Mouse (Mus musculus): Measurements from ENCODE around the gene Irx4. TPM values are rescaled to one million over a fixed set of nuclear protein-coding genes. Genes with fewer than 3 reads are reported as not detected.

The Irx4 gene
- polyA plus RNA-seq, 1 experiment: not detected

- H3K4me1 ChIP-seq (ENCODE audit: control insufficient read depth, insufficient read depth, low read length): no peaks in the 10 kb centered on the region
- TF ChIP-seq POLR2A (IDR thresholded peaks at IDR 0.05; ENCODE audit: low read depth, low read length) (no peak), CTCF (IDR thresholded peaks at IDR 0.05; ENCODE audit: borderline replicate concordance, insufficient read depth, low read length) (no peak)
- H3K4me3 ChIP-seq (ENCODE audit: insufficient read depth, low read length): no peak overlapping the region
- no peak overlapping the region for H3K27ac ChIP-seq (ENCODE audit: insufficient read depth, low read length)
Observed at GRCm38 (mm10) chr13:73261036-73261730, 904 bp downstream of the Irx4 start.

DNA sequence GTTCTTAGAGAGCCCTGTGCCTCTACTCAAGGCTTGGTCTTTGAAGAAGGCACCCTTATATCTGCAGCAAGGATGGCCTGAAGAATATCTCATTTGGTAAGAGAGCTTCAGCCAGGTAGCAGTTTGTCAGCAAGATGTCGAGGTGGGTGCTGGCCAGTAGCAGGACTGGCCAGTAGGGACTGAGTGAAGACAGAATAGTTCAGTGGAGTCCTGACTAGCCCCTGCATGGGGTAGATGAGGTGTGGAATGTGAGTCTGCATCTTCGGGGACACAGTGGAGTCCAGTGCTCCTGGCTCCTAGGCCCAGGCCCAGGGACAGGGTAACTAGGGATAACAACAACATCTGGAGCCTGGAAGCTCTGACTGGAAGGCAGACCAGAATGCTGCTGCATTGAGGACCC, 1.6 kb downstream of the Irx4 start:
- no peak overlapping the region for H3K4me3 ChIP-seq (ENCODE audit: insufficient read depth, low read length)
- no peaks in the 10 kb centered on the region for H3K4me1 ChIP-seq (ENCODE audit: control insufficient read depth, insufficient read depth, low read length)
- no peak for TF ChIP-seq POLR2A (IDR thresholded peaks at IDR 0.05; ENCODE audit: low read depth, low read length)
- TF ChIP-seq CTCF (IDR thresholded peaks at IDR 0.05; ENCODE audit: borderline replicate concordance, insufficient read depth, low read length): no peak
- no peak overlapping the region for H3K27ac ChIP-seq (ENCODE audit: insufficient read depth, low read length)

DNA sequence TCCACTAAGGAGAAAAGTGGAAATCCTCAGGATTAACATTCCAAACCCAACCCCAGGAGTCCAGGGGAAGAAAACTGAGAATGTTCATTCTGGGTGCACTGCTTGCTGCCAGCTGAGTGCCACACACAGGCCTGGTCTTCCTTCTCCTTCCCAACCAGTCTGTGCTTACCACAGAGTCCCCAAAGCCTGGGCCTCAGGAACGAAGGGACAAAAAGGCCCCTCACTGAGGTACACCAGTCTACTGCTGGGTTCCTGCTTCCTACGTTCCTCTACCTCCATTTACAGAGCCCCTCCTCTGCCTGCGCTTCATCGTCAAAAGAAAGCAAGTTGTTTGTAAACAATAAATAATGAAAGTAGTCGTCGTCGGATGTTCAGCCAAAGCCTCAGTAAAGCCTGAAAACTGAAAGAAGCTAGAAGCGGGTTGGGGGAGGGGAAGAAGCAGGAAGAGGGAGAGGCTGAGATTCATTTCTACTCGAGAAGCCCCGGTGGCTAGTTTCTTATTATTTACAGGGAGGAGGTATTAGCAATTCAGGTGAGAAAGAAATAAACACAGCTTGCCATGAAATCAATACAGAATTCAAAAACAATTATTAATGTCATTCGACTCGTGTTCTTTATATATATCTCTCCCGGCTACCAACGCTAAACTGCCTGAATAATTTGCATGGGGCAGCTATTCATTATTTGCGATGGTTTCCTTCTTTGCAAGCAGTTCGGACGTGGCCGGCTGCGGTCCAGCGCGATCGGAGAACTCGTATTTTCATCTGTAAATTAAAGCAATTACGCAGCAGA, 2.3 kb downstream of the Irx4 start:
- Histone ChIP-seq H3K27ac (ENCODE audit: insufficient read depth, low read length) (no peak overlapping the region), H3K4me3 (ENCODE audit: insufficient read depth, low read length) (no peak overlapping the region), H3K4me1 (ENCODE audit: control insufficient read depth, insufficient read depth, low read length) (no peaks in the 10 kb centered on the region)
- no peak for TF ChIP-seq POLR2A (IDR thresholded peaks at IDR 0.05; ENCODE audit: low read depth, low read length)
- no peak for TF ChIP-seq CTCF (IDR thresholded peaks at IDR 0.05; ENCODE audit: borderline replicate concordance, insufficient read depth, low read length)

GRCm38 (mm10) chr13:73263128-73263971, 3.1 kb downstream of the Irx4 start:
- no peak overlapping the region for H3K4me3 ChIP-seq (ENCODE audit: insufficient read depth, low read length)
- TF ChIP-seq POLR2A (IDR thresholded peaks at IDR 0.05; ENCODE audit: low read depth, low read length): no peak
- TF ChIP-seq CTCF (IDR thresholded peaks at IDR 0.05; ENCODE audit: borderline replicate concordance, insufficient read depth, low read length): no peak
- H3K4me1 ChIP-seq (ENCODE audit: control insufficient read depth, insufficient read depth, low read length): no peaks in the 10 kb centered on the region
- no peak overlapping the region for H3K27ac ChIP-seq (ENCODE audit: insufficient read depth, low read length)

DNA sequence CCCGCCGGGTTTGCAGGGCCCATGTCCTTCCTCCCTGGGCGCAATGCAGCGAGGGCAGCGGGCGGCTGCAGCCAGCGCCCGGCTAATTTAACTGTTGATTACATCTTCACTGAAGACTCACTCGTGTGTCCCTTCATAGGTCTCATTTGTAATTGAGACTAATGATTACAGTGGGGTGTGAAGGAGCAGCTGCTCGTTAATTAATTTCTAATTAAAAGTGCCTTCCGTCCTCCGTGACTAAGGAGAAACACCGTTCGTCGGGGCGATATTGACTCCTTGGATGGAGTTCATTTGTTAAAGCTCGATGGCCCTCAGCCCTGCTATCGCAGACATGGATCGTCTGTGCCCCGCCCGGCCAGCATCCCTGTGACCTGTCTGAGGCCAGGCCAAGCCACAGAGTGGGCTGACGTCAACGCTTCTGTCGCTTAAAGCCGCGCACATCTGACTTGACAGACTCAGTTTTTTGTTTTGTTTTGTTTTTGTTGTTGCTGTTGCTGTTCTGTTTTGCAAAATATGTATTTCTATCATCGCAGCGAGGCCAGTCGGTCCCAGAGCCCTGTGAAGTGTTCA, 4.0 kb downstream of the Irx4 start:
- TF ChIP-seq CTCF (IDR thresholded peaks at IDR 0.05; ENCODE audit: borderline replicate concordance, insufficient read depth, low read length) (no peak), POLR2A (IDR thresholded peaks at IDR 0.05; ENCODE audit: low read depth, low read length) (no peak)
- no peak overlapping the region for H3K4me3 ChIP-seq (ENCODE audit: insufficient read depth, low read length)
- no peaks in the 10 kb centered on the region for H3K4me1 ChIP-seq (ENCODE audit: control insufficient read depth, insufficient read depth, low read length)
- H3K27ac ChIP-seq (ENCODE audit: insufficient read depth, low read length): no peak overlapping the region

- Histone ChIP-seq H3K27ac (ENCODE audit: insufficient read depth, low read length) (no peak overlapping the region), H3K4me1 (ENCODE audit: control insufficient read depth, insufficient read depth, low read length) (no peaks in the 10 kb centered on the region), H3K4me3 (ENCODE audit: insufficient read depth, low read length) (no peak overlapping the region)
- TF ChIP-seq CTCF (IDR thresholded peaks at IDR 0.05; ENCODE audit: borderline replicate concordance, insufficient read depth, low read length) (no peak), POLR2A (IDR thresholded peaks at IDR 0.05; ENCODE audit: low read depth, low read length) (no peak)
Observed at GRCm38 (mm10) chr13:73264831-73265230, 4.6 kb downstream of the Irx4 start.

- no peak for TF ChIP-seq POLR2A (IDR thresholded peaks at IDR 0.05; ENCODE audit: low read depth, low read length)
- TF ChIP-seq CTCF (IDR thresholded peaks at IDR 0.05; ENCODE audit: borderline replicate concordance, insufficient read depth, low read length): no peak
- no peak overlapping the region for H3K4me3 ChIP-seq (ENCODE audit: insufficient read depth, low read length)
- H3K4me1 ChIP-seq (ENCODE audit: control insufficient read depth, insufficient read depth, low read length): no peaks in the 10 kb centered on the region
- no peak overlapping the region for H3K27ac ChIP-seq (ENCODE audit: insufficient read depth, low read length)
Observed at GRCm38 (mm10) chr13:73265442-73265841, 5.2 kb downstream of the Irx4 start.

GRCm38 (mm10) chr13:73267551-73267950, 7.3 kb downstream of the Irx4 start:
- TF ChIP-seq POLR2A (IDR thresholded peaks at IDR 0.05; ENCODE audit: low read depth, low read length): no peak
- no peak overlapping the region for H3K4me3 ChIP-seq (ENCODE audit: insufficient read depth, low read length)
- no peak overlapping the region for H3K27ac ChIP-seq (ENCODE audit: insufficient read depth, low read length)
- H3K4me1 ChIP-seq (ENCODE audit: control insufficient read depth, insufficient read depth, low read length): no peaks in the 10 kb centered on the region

- Histone ChIP-seq H3K27ac (ENCODE audit: insufficient read depth, low read length) (no peak overlapping the region), H3K4me1 (ENCODE audit: control insufficient read depth, insufficient read depth, low read length) (no peaks in the 10 kb centered on the region), H3K4me3 (ENCODE audit: insufficient read depth, low read length) (no peak overlapping the region)
- TF ChIP-seq POLR2A (IDR thresholded peaks at IDR 0.05; ENCODE audit: low read depth, low read length) (no peak), CTCF (IDR thresholded peaks at IDR 0.05; ENCODE audit: borderline replicate concordance, insufficient read depth, low read length) (no peak)
Observed at GRCm38 (mm10) chr13:73268702-73269101, 8.4 kb downstream of the Irx4 start.
